Mouse (Mus musculus) liver, embryonic 15.5 days (tissue): ENCODE measurements around the gene Slc35a2. TPM values are rescaled to one million over a fixed set of nuclear protein-coding genes. Genes with fewer than 3 reads are reported as not detected.

ENCODE experiments used
- ATAC-seq: fragments of 200-750 bp; cut with Nextera tagmentation; 2 replicates; pipeline ENCODE4 v1.8.0; 2017; ENCODE audit warnings: moderate number of reproducible peaks, mild to moderate bottlenecking, moderate library complexity; ENCODE audit not compliant: insufficient read depth
- H3K27ac ChIP-seq: fragments of 300-500 bp; sonication (generic); replicated peaks from 2 replicates; pipeline ENCODE4 v1.5.1; 2015; ENCODE audit warnings: mild to moderate bottlenecking, inconsistent platforms
- H3K27me3 ChIP-seq: fragments of 300-500 bp; sonication (generic); 2 replicates; pipeline ENCODE4 v1.6.1; 2015; ENCODE audit warnings: mild to moderate bottlenecking, inconsistent platforms
- H3K36me3 ChIP-seq: fragments of 300-500 bp; sonication (generic); replicated peaks from 2 replicates; pipeline ENCODE4 v1.6.1; 2015; ENCODE audit warnings: moderate library complexity, mild to moderate bottlenecking, inconsistent platforms
- H3K4me1 ChIP-seq: fragments of 300-500 bp; sonication (generic); replicated peaks from 2 replicates; pipeline ENCODE4 v1.6.1; 2015; ENCODE audit warnings: inconsistent platforms
- H3K4me2 ChIP-seq: fragments of 300-500 bp; sonication (generic); 2 replicates; pipeline ENCODE4 v1.6.1; 2015; ENCODE audit warnings: moderate library complexity, mild to moderate bottlenecking, inconsistent platforms
- H3K4me3 ChIP-seq: fragments of 300-500 bp; sonication (generic); replicated peaks from 2 replicates; pipeline ENCODE4 v1.5.1; 2015; ENCODE audit warnings: mild to moderate bottlenecking, inconsistent platforms
- H3K9ac ChIP-seq: fragments of 300-500 bp; sonication (generic); 2 replicates; pipeline ENCODE4 v1.6.1; 2015; ENCODE audit warnings: moderate library complexity, mild to moderate bottlenecking, inconsistent platforms
- H3K9me3 ChIP-seq: fragments of 300-500 bp; sonication (generic); replicated peaks from 2 replicates; pipeline ENCODE4 v1.6.1; 2016; ENCODE audit warnings: inconsistent platforms
- WGBS: fragments of 180-500 bp; shearing (Covaris S2); methylation state at CpG from one replicate; pipeline ENCODE4 v1.1.7; 2015; ENCODE audit warnings: mixed read lengths; ENCODE audit not compliant: insufficient replicate concordance; 5-methylcytosine and 5-hydroxymethylcytosine counted together
- polyA plus RNA-seq: library from polyadenylated mRNA; unstranded; fragments of >200 nt; fragmentation: Nextera tagmentation; extraction: Ambion mirVana; gene quantifications from 2 replicates; pipeline ENCODE4 v1.2.1, GENCODE M21; 2015

Gene Slc35a2
- polyA plus RNA-seq, 1 experiment from 2014 or later, result 17.5 TPM

- H3K4me3 ChIP-seq, result no peak overlapping the region
- no peaks in the 10 kb centered on the region for H3K9me3 ChIP-seq
- no peak for ATAC-seq
- no peak overlapping the region for H3K4me2 ChIP-seq
- H3K9ac ChIP-seq, result no peak overlapping the region
- no peaks in the 10 kb centered on the region for H3K36me3 ChIP-seq
- no peak overlapping the region for H3K27ac ChIP-seq
- H3K4me1 ChIP-seq, result no peaks in the 10 kb centered on the region
- 75% methylated on average over 6 of the region's 6 CpGs for WGBS
- H3K27me3 ChIP-seq, result no peaks in the 10 kb centered on the region
These were observed 53.8 kb downstream of the Slc35a2 start for GRCm38 (mm10) chrX:7937667-7938066.

Other genes with a start within 250 kb of the Slc35a2 start
- gene Syp, start 245.6 kb upstream of the Slc35a2 start, polyA plus RNA-seq, result 0.33 and 0.36 TPM in 2 replicates
- 1.1 and 1.5 TPM in 2 replicates for gene Prickle3, start 226.8 kb upstream of the Slc35a2 start, polyA plus RNA-seq
- gene Plp2, start 212.6 kb upstream of the Slc35a2 start, polyA plus RNA-seq, result 27.5 and 28.8 TPM in 2 replicates
- gene Magix, start 202.8 kb upstream of the Slc35a2 start, polyA plus RNA-seq, result 0.09 and 0.12 TPM in 2 replicates
- gene Gpkow, start 186.9 kb upstream of the Slc35a2 start, polyA plus RNA-seq, result 13.3 and 14.1 TPM in 2 replicates
- gene Wdr45, start 169.7 kb upstream of the Slc35a2 start, polyA plus RNA-seq, result 16.0 and 17.5 TPM in 2 replicates
- 0.31 TPM in 1 of 2 replicates, not detected in the other for gene Gm45208, start 161.8 kb upstream of the Slc35a2 start, polyA plus RNA-seq
- 5.6 and 5.8 TPM in 2 replicates for gene Praf2, start 155.6 kb upstream of the Slc35a2 start, polyA plus RNA-seq
- 0.92 and 1.5 TPM in 2 replicates for gene Ccdc120, start 133.1 kb upstream of the Slc35a2 start, polyA plus RNA-seq
- gene Tfe3, start 121.5 kb upstream of the Slc35a2 start, polyA plus RNA-seq, result 9.2 and 11.8 TPM in 2 replicates
- 25.5 and 27.4 TPM in 2 replicates for gene Gripap1, start 94.3 kb upstream of the Slc35a2 start, polyA plus RNA-seq
- 0.18 and 0.37 TPM in 2 replicates for gene Kcnd1, start 61.7 kb upstream of the Slc35a2 start, polyA plus RNA-seq
- gene Otud5, start 42.7 kb upstream of the Slc35a2 start, polyA plus RNA-seq, result 44.9 and 54.4 TPM in 2 replicates
- 3.5 TPM in 2 replicates for gene Pim2, start 5.8 kb upstream of the Slc35a2 start, polyA plus RNA-seq
- gene Pqbp1, start 15.2 kb downstream of the Slc35a2 start, polyA plus RNA-seq, result 38.1 and 39.7 TPM in 2 replicates
- 94.8 and 102 TPM in 2 replicates for gene Timm17b, start 15.3 kb downstream of the Slc35a2 start, polyA plus RNA-seq
- gene Gm10491, start 23.8 kb downstream of the Slc35a2 start, polyA plus RNA-seq, result not detected in 2 replicates
- not detected in 2 replicates for gene Gm10490, start 25.5 kb downstream of the Slc35a2 start, polyA plus RNA-seq
- gene Pcsk1n, start 35.8 kb downstream of the Slc35a2 start, polyA plus RNA-seq, result 0.12 and 0.18 TPM in 2 replicates
- gene Eras, start 44.6 kb downstream of the Slc35a2 start, polyA plus RNA-seq, result not detected in 2 replicates
- gene Hdac6, start 63.9 kb downstream of the Slc35a2 start, polyA plus RNA-seq, result 10.7 and 12.1 TPM in 2 replicates
- gene Gata1, start 94.0 kb downstream of the Slc35a2 start, polyA plus RNA-seq, result 117 and 126 TPM in 2 replicates
- 0.26 and 0.36 TPM in 2 replicates for gene Glod5, start 134.5 kb downstream of the Slc35a2 start, polyA plus RNA-seq
- 31.4 and 33.0 TPM in 2 replicates for gene Suv39h1, start 190.7 kb downstream of the Slc35a2 start, polyA plus RNA-seq
- gene Was, start 206.5 kb downstream of the Slc35a2 start, polyA plus RNA-seq, result 2.1 and 2.2 TPM in 2 replicates
- 6.0 and 6.2 TPM in 2 replicates for gene Wdr13, start 248.9 kb downstream of the Slc35a2 start, polyA plus RNA-seq